ENCODE assay signal across 10 mouse cellular contexts in genomic region chr15:101388034-101388541, GRCm38 (mm10). TPM values are rescaled to one million over a fixed set of nuclear protein-coding genes. Genes with fewer than 3 reads are reported as not detected.
DNase-seq lines count a peak whose midpoint lies in the region; ATAC-seq lines count a peak whose summit lies in the region.
"Had no signal": no experiment of that assay in that cellular context is flagged by ENCODE, and none has a peak within 500 bp of the region (broad histone marks: within the 10 kb centered on the region; RNA-seq: fewer than 3 reads in every experiment).

No protein-coding gene starts in this region.

- peak; percentile 26 to 48 for DNase-seq in cerebellum, postnatal 25 days
- no peak for DNase-seq in cerebellum, postnatal 36 days
- DNase-seq in right cerebral cortex, postnatal 14 days: peak; percentile 45
- DNase-seq in right cerebral cortex, postnatal 36 days (ENCODE audit: low spot score in 2 of 2): no peak
- DNase-seq in layer of hippocampus, adult 9-11 months: no peak
- no peak for DNase-seq in heart, postnatal 25 days (ENCODE audit: low spot score)

- H3K9me3 ChIP-seq in intestine, embryonic 16.5 days (ENCODE audit: control insufficient read depth, low read length): no peaks in the 10 kb centered on the region
- no peaks in the 10 kb centered on the region for H3K9me3 ChIP-seq in stomach, embryonic 14.5 days (ENCODE audit: control insufficient read depth, low read depth, low read length)

- no peak overlapping the region for H3K9ac ChIP-seq in intestine, embryonic 16.5 days (ENCODE audit: low read depth, low read length)
- no peak overlapping the region for H3K9ac ChIP-seq in stomach, embryonic 14.5 days (replicated peaks; ENCODE audit: low read depth, low read length)

- no peak overlapping the region for H3K4me2 ChIP-seq in intestine, embryonic 16.5 days (ENCODE audit: low read depth, low read length)
- H3K4me2 ChIP-seq in stomach, embryonic 14.5 days (replicated peaks; ENCODE audit: low read depth, low read length): no peak overlapping the region

- H3K4me3 ChIP-seq in intestine, embryonic 16.5 days (ENCODE audit: low read length): no peak overlapping the region
- no peak overlapping the region for H3K4me3 ChIP-seq in stomach, embryonic 14.5 days (ENCODE audit: low read depth, low read length)

- WGBS in intestine, embryonic 16.5 days: 39% methylated on average over 5 of the region's 5 CpGs
- 34% methylated on average over 5 of the region's 5 CpGs for WGBS in stomach, embryonic 14.5 days

- H3K36me3 ChIP-seq in intestine, embryonic 16.5 days (ENCODE audit: control insufficient read depth, insufficient read depth, low read length): no peaks in the 10 kb centered on the region
- H3K36me3 ChIP-seq in stomach, embryonic 14.5 days (ENCODE audit: control insufficient read depth, insufficient read depth, low read length): no peaks in the 10 kb centered on the region
- H3K36me3 ChIP-seq: G1E had no signal

- intact Hi-C loops in heart, postnatal 25 days (cut with DNase I): loop anchor here (2.0 kb wide), 1 partner anchor 47 kb away; no protein-coding TSS in a partner anchor

- H3K27me3 ChIP-seq in intestine, embryonic 16.5 days (replicated peaks; ENCODE audit: control insufficient read depth, insufficient read depth, low read length): no peaks in the 10 kb centered on the region
- no peaks in the 10 kb centered on the region for H3K27me3 ChIP-seq in stomach, embryonic 14.5 days (ENCODE audit: control insufficient read depth, insufficient read depth, low read length)

- ATAC-seq in intestine, embryonic 16.5 days: peak; percentile 72
- 0 out of 2 replicates have a peak, but pooled peaks have one; percentile 31 for ATAC-seq in stomach, embryonic 14.5 days (ENCODE audit: insufficient number of reproducible peaks, insufficient read depth, low FRiP score, low read depth)

- peaks cover 5% of the 10 kb centered on the region; the same call in 1 of the 2 replicates for H3K4me1 ChIP-seq in intestine, embryonic 16.5 days (ENCODE audit: control insufficient read depth, insufficient read depth, low read length)
- peaks cover 6% of the 10 kb centered on the region; the same call in 1 of the 2 replicates for H3K4me1 ChIP-seq in stomach, embryonic 14.5 days (ENCODE audit: control insufficient read depth, insufficient read depth, low read length)

- H3K27ac ChIP-seq in intestine, embryonic 16.5 days (ENCODE audit: low read length): no peak overlapping the region
- H3K27ac ChIP-seq in stomach, embryonic 14.5 days (ENCODE audit: low read length): no peak overlapping the region

RNA-seq across cellular contexts. Expression of gene Krt80, which starts 18.1 kb away (rescaled TPM):
- polyA plus RNA-seq in intestine, embryonic 16.5 days (2015; fragmentation: Nextera tagmentation; extraction: Ambion mirVana): 1.1 and 1.2 TPM in 2 replicates
- 2.4 and 4.0 TPM in 2 replicates for polyA plus RNA-seq in stomach, embryonic 14.5 days (2014; fragmentation: Nextera tagmentation; extraction: Ambion mirVana)
- total RNA-seq in heart, postnatal 25 days (2021): 1 to 10 TPM; 2.0 to 2.2 TPM
- polyA plus RNA-seq: G1E had no signal

RNA-seq across cellular contexts. Expression of gene Krt7, which starts 22.8 kb away (rescaled TPM):
- 156 and 160 TPM in 2 replicates for polyA plus RNA-seq in intestine, embryonic 16.5 days (2015; fragmentation: Nextera tagmentation; extraction: Ambion mirVana)
- 131 and 148 TPM in 2 replicates for polyA plus RNA-seq in stomach, embryonic 14.5 days (2014; fragmentation: Nextera tagmentation; extraction: Ambion mirVana)
- total RNA-seq in heart, postnatal 25 days (2021): 1 to 10 TPM; 4.2 to 5.9 TPM

RNA-seq across cellular contexts. Expression of gene Krt87, which starts 50.5 kb away (rescaled TPM):
- 0.38 and 0.48 TPM in 2 replicates for polyA plus RNA-seq in intestine, embryonic 16.5 days (2015; fragmentation: Nextera tagmentation; extraction: Ambion mirVana)
- polyA plus RNA-seq in stomach, embryonic 14.5 days (2014; fragmentation: Nextera tagmentation; extraction: Ambion mirVana): 0.10 and 0.11 TPM in 2 replicates
- not detected for total RNA-seq in heart, postnatal 25 days (2021)
- total RNA-seq: G1E had no signal
- polyA plus RNA-seq: G1E had no signal

RNA-seq across cellular contexts. Expression of gene Krt88, which starts 59.5 kb away (rescaled TPM):
- 0.20 TPM in 1 of 2 replicates, not detected in the other for polyA plus RNA-seq in intestine, embryonic 16.5 days (2015; fragmentation: Nextera tagmentation; extraction: Ambion mirVana)
- polyA plus RNA-seq in stomach, embryonic 14.5 days (2014; fragmentation: Nextera tagmentation; extraction: Ambion mirVana): not detected in 2 replicates
- not detected for total RNA-seq in heart, postnatal 25 days (2021)
- total RNA-seq: G1E; gastrocnemius, postnatal 4 days had no signal
- polyA plus RNA-seq: G1E had no signal

Comparison
In these comparisons a context has a peak if more than half of its experiments do, and no peak if none do; other contexts are left out.
1. DNase-seq: peak in cerebellum, postnatal 25 days (2 of 2) and right cerebral cortex, postnatal 14 days (single experiment); none in cerebellum, postnatal 36 days (0 of 2), right cerebral cortex, postnatal 36 days (0 of 2), layer of hippocampus, adult 9-11 months (single experiment) and heart, postnatal 25 days (single experiment).